Mouse (Mus musculus) stomach, embryonic 14.5 days (tissue): ENCODE results near the gene Cgnl1. TPM values are rescaled to one million over a fixed set of nuclear protein-coding genes. Genes with fewer than 3 reads are reported as not detected.

ENCODE experiments used
- ATAC-seq: fragments of 200-750 bp; cut with Nextera tagmentation; 2 replicates; pipeline ENCODE4 v1.8.0; 2017; ENCODE audit warnings: low read depth, moderate TSS enrichment; ENCODE audit not compliant: insufficient number of reproducible peaks, insufficient read depth, low FRiP score
- H3K27ac ChIP-seq: fragments of 300-500 bp; sonication (generic); 2 replicates; pipeline ENCODE4 v1.5.1; 2014; ENCODE audit warnings: mild to moderate bottlenecking, low read length, moderate library complexity, mixed read lengths
- H3K27me3 ChIP-seq: fragments of 300-500 bp; sonication (generic); 2 replicates; pipeline ENCODE4 v1.6.1; 2014; ENCODE audit warnings: low read length, control low read depth, mixed read lengths; ENCODE audit not compliant: control insufficient read depth, insufficient read depth
- H3K36me3 ChIP-seq: fragments of 300-500 bp; sonication (generic); 2 replicates; pipeline ENCODE4 v1.6.1; 2014; ENCODE audit warnings: mild to moderate bottlenecking, control low read depth, low read length, moderate library complexity, mixed read lengths; ENCODE audit not compliant: control insufficient read depth, insufficient read depth
- H3K4me1 ChIP-seq: fragments of 300-500 bp; sonication (generic); 2 replicates; pipeline ENCODE4 v1.6.1; 2014; ENCODE audit warnings: low read length, control low read depth, mixed read lengths; ENCODE audit not compliant: control insufficient read depth, insufficient read depth
- H3K4me2 ChIP-seq: fragments of 300-500 bp; sonication (generic); replicated peaks from 2 replicates; pipeline ENCODE4 v1.6.1; 2014; ENCODE audit warnings: low read depth, low read length, control low read depth
- H3K4me3 ChIP-seq: fragments of 300-500 bp; sonication (generic); 2 replicates; pipeline ENCODE4 v1.5.1; 2014; ENCODE audit warnings: low read depth, low read length, control low read depth
- H3K9ac ChIP-seq: fragments of 300-500 bp; sonication (generic); replicated peaks from 2 replicates; pipeline ENCODE4 v1.6.1; 2014; ENCODE audit warnings: low read depth, mild to moderate bottlenecking, control low read depth, low read length, moderate library complexity, mixed read lengths
- H3K9me3 ChIP-seq: fragments of 300-500 bp; sonication (generic); 2 replicates; pipeline ENCODE4 v1.6.1; 2016; ENCODE audit warnings: low read depth, low read length, control low read depth; ENCODE audit not compliant: control insufficient read depth
- WGBS: fragments of 180-500 bp; shearing (Covaris S2); extraction: QIAGEN DNeasy Blood & Tissue Kit; methylation state at CpG from one replicate; pipeline ENCODE4 v1.1.7; 2014; 5-methylcytosine and 5-hydroxymethylcytosine counted together
- polyA plus RNA-seq: library from polyadenylated mRNA; unstranded; fragments of >200 nt; fragmentation: Nextera tagmentation; extraction: Ambion mirVana; gene quantifications from 2 replicates; pipeline ENCODE4 v1.2.1, GENCODE M21; 2014

The Cgnl1 gene
- polyA plus RNA-seq, 1 experiment from 2014 or later: 11.8 TPM

GRCm38 (mm10) chr9:71777404-71777803 is 6.0 kb upstream of the Cgnl1 start:
- Histone ChIP-seq H3K4me2 (no peak overlapping the region), H3K9ac (no peak overlapping the region), H3K4me3 (no peak overlapping the region), H3K36me3 (no peaks in the 10 kb centered on the region), H3K27ac (no peak overlapping the region), H3K9me3 (no peaks in the 10 kb centered on the region), H3K27me3 (no peaks in the 10 kb centered on the region), H3K4me1 (no peaks in the 10 kb centered on the region)
- 91% methylated on average over 3 of the region's 3 CpGs for whole genome bisulfite sequencing
- no peak for ATAC-seq

GRCm38 (mm10) chr9:71776337-71776736 is 4.9 kb upstream of the Cgnl1 start:
- WGBS: 66% methylated on average over 3 of the region's 3 CpGs
- Histone ChIP-seq H3K36me3 (no peaks in the 10 kb centered on the region), H3K27me3 (no peaks in the 10 kb centered on the region), H3K9ac (no peak overlapping the region), H3K27ac (no peak overlapping the region), H3K4me2 (no peak overlapping the region), H3K4me1 (no peaks in the 10 kb centered on the region), H3K9me3 (no peaks in the 10 kb centered on the region), H3K4me3 (no peak overlapping the region)
- no peak for ATAC-seq

- H3K27ac ChIP-seq: no peak overlapping the region
- no peaks in the 10 kb centered on the region for H3K36me3 ChIP-seq
- H3K27me3 ChIP-seq: no peaks in the 10 kb centered on the region
- H3K4me3 ChIP-seq: no peak overlapping the region
- no peaks in the 10 kb centered on the region for H3K9me3 ChIP-seq
- 60% methylated on average over 9 of the region's 9 CpGs for WGBS
- no peak overlapping the region for H3K4me2 ChIP-seq
- no peak for ATAC-seq
- H3K9ac ChIP-seq: no peak overlapping the region
- H3K4me1 ChIP-seq: peaks cover 7% of the 10 kb centered on the region; the same call in 1 of the 2 replicates
These were observed 2.2 kb upstream of the Cgnl1 start for GRCm38 (mm10) chr9:71773563-71773962.

- Histone ChIP-seq H3K4me3 (no peak overlapping the region), H3K36me3 (no peaks in the 10 kb centered on the region), H3K27me3 (no peaks in the 10 kb centered on the region), H3K4me1 (peaks cover 7% of the 10 kb centered on the region; the same call in 1 of the 2 replicates), H3K9ac (no peak overlapping the region), H3K4me2 (no peak overlapping the region), H3K27ac (no peak overlapping the region), H3K9me3 (no peaks in the 10 kb centered on the region)
- WGBS: 73% methylated on average over 5 of the region's 5 CpGs
- ATAC-seq: no peak
These were observed 936 bp upstream of the Cgnl1 start for GRCm38 (mm10) chr9:71772338-71772737.

GRCm38 (mm10) chr9:71770484-71770883 is 918 bp downstream of the Cgnl1 start:
- no peaks in the 10 kb centered on the region for H3K36me3 ChIP-seq
- H3K4me2 ChIP-seq: peak overlapping the region; percentile 62
- no peak for ATAC-seq
- H3K4me1 ChIP-seq: peaks cover 7% of the 10 kb centered on the region; the same call in 1 of the 2 replicates
- H3K9me3 ChIP-seq: no peaks in the 10 kb centered on the region
- H3K9ac ChIP-seq: 0 out of 2 replicates have a peak overlapping the region, but pooled peaks have one; percentile 58
- H3K27ac ChIP-seq: no peak overlapping the region
- no peaks in the 10 kb centered on the region for H3K27me3 ChIP-seq
- H3K4me3 ChIP-seq: peak overlapping the region; percentile 58
- WGBS: 2% methylated on average over 10 of the region's 10 CpGs

- H3K9ac ChIP-seq: no peak overlapping the region
- H3K4me2 ChIP-seq: peak overlapping the region; percentile 62
- no peaks in the 10 kb centered on the region for H3K36me3 ChIP-seq
- peaks cover 7% of the 10 kb centered on the region; the same call in 1 of the 2 replicates for H3K4me1 ChIP-seq
- WGBS: 16% methylated on average over 9 of the region's 9 CpGs
- no peak for ATAC-seq
- no peaks in the 10 kb centered on the region for H3K9me3 ChIP-seq
- H3K27me3 ChIP-seq: no peaks in the 10 kb centered on the region
- no peak overlapping the region for H3K27ac ChIP-seq
- peak overlapping the region; percentile 58; the same call in 1 of the 2 replicates for H3K4me3 ChIP-seq
These were observed 1.7 kb downstream of the Cgnl1 start for GRCm38 (mm10) chr9:71769701-71770100.

- Histone ChIP-seq H3K4me2 (no peak overlapping the region), H3K4me3 (no peak overlapping the region), H3K36me3 (no peaks in the 10 kb centered on the region), H3K27ac (no peak overlapping the region), H3K9ac (no peak overlapping the region), H3K9me3 (no peaks in the 10 kb centered on the region), H3K4me1 (peaks cover 10% of the 10 kb centered on the region; the same call in 1 of the 2 replicates), H3K27me3 (no peaks in the 10 kb centered on the region)
- no peak for ATAC-seq
- WGBS: 87% methylated on average over 1 of the region's 1 CpGs
These were observed 3.3 kb downstream of the Cgnl1 start for GRCm38 (mm10) chr9:71768119-71768518.

GRCm38 (mm10) chr9:71766902-71767301 is 4.5 kb downstream of the Cgnl1 start:
- ATAC-seq: no peak
- Histone ChIP-seq H3K4me3 (no peak overlapping the region), H3K27ac (no peak overlapping the region), H3K27me3 (no peaks in the 10 kb centered on the region), H3K4me2 (no peak overlapping the region), H3K36me3 (no peaks in the 10 kb centered on the region), H3K9me3 (no peaks in the 10 kb centered on the region), H3K4me1 (peaks cover 10% of the 10 kb centered on the region; the same call in 1 of the 2 replicates), H3K9ac (no peak overlapping the region)
- 78% methylated on average over 2 of the region's 2 CpGs for WGBS

- H3K27me3 ChIP-seq: no peaks in the 10 kb centered on the region
- H3K27ac ChIP-seq: no peak overlapping the region
- no peak overlapping the region for H3K4me2 ChIP-seq
- no peaks in the 10 kb centered on the region for H3K9me3 ChIP-seq
- WGBS: 74% methylated on average over 8 of the region's 8 CpGs
- H3K4me1 ChIP-seq: peaks cover 11% of the 10 kb centered on the region; the same call in 1 of the 2 replicates
- no peak overlapping the region for H3K4me3 ChIP-seq
- H3K36me3 ChIP-seq: no peaks in the 10 kb centered on the region
- ATAC-seq: no peak
- no peak overlapping the region for H3K9ac ChIP-seq
These were observed 5.1 kb downstream of the Cgnl1 start for GRCm38 (mm10) chr9:71766306-71766705.
